Mouse (Mus musculus) ES-Bruce4 (cell line): Measurements from ENCODE around the gene Smox.

Source experiments
- CTCF ChIP-seq: IDR thresholded peaks from one replicate; pipeline ENCODE4 v1.8.1; 2011; ENCODE audit warnings: low read depth, low read length
- POLR2A ChIP-seq: IDR thresholded peaks from one replicate; pipeline ENCODE4 v1.8.1; 2011; ENCODE audit warnings: low read length; ENCODE audit not compliant: insufficient read depth

- TF ChIP-seq CTCF (no peak), POLR2A (no peak)
Measured at GRCm38 (mm10) chr2:131486046-131486445, 5.2 kb upstream of the Smox start.
